Mouse (Mus musculus): ENCODE results near the gene Dixdc1. TPM values are rescaled to one million over a fixed set of nuclear protein-coding genes. Genes with fewer than 3 reads are reported as not detected.

Gene Dixdc1
- not detected in 4 replicates for total RNA-seq (2023; ENCODE audit: inconsistent age)

DNA sequence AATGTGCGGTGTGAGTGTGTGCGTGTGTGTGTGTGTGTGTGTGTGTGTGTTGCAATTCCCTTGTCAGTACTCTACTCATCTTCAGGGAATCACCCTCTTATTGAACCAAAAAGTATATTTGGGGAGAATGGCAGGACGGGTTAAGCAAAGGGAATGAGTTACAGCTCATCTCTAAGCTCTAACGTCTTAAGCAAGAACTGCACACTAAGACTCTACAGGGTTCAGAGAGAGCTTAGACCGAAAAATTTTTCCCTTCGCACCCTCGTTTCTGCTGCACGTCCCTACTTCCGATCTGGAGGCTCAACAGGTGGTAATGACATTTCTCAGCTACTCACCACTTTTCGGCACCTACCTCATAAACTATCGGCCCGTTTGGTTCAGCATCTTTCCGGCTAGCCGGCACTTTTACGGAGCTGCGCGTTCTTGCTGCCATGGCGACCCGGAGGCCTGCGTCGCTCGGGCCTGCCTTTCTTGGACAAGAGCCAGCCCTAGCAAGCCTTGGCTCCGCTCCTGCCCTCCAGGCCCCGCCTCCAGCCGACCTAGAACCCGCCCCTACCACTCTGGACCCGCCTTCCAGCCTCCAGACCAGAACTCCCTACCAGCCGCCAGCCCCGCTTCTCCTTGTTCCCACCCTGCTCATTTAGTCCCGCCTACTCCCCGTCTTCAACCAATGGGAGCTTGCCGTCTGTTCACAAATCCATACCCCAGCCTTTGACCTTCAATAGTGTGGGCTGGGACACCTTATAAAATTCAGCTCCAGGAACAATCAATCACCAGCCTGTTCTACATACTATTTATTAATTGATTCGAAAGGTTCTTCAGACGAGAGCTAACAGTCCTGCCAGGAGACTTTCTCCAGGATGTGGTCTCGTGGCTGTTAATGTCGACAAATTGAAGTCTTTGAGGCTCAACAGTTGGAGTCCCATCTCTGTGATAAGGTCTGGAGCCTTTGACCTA, at the start of gene Dixdc1:
Gene Dixdc1 (minus strand): TSS at position 604 of the 957 bp plus-strand sequence.

DNA sequence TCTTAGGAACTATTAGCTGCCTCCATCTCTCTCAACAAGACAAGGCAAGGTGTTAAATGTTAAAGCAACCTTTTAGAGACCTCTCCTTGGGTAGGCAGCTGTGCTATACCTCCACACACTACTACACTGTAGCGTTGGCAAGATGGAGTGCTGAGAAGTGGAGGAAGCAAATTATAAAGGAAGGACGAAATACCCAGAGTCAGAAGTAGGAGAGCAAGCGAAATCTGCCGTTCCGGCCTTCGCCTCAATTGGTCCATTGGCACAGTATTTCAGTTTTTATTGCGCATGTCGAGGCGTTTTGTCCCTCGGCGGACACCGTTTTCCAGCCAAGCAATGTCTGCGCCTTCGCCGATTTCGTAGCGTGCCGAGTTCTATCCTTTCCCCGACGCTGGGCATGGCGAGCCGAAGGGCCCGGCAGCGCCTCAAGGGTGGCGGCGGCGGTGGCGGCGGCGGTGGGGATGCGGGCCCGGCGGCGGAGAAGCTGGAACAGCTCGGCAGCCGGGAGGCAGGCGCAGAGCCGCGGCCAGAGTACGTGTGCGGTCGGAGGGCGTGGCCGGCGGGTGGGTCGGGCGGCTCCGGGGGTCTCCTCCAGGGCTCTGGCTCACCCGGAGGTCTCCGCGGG, 35.8 kb upstream of the Dixdc1 start, which contains the start of the genes Alg9 and 1110032A03Rik:
Gene Alg9 (plus strand): TSS at position 29 of the 622 bp plus-strand sequence.
Gene 1110032A03Rik (minus strand): TSS at position 530 of the 622 bp plus-strand sequence.

DNA sequence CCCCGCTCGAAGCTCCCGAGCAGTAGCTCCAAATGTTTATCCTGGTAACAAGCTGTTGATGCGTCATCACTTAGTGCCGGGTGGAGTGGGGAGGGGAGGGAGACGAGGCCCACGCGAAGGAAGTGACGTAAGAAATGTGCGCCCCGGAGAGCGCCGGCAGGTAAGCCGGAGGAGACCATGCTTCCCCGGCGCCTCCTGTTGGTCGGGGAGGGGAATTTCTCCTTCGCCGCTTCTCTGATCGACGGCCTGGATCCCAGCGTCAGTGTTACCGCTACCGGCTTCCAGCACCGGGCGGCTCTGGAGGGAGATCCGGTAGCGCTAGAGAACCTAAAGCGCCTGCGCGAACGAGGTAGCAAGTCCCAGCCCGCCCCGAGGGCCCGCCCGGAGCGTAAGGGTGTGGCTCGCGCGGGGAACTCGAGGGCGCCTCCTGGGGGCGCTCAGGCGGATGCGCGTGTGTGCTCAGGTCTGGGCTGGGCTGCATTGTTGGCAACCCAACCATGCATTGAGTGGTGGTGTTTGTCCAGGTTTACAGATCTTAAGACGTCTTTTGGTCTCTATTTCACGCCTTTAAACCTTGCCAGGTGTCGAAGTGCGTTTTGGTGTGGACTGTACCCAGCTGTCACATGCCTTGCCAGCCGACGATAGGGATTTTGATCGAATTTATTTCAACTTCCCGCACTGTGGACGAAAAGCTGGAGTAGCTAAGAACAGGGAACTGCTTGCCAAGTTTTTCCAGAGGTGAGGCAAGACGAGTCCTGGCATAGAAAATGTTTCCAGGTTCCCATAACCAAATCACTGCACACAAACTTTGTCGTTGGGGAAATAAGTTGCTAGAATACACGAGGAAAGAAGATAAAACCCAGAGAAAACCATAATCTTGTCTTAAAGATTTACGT, 29.0 kb upstream of the Dixdc1 start, which contains the start of gene Fdxacb1:
Gene Fdxacb1 (plus strand): TSS at position 130 of the 896 bp plus-strand sequence.

DNA sequence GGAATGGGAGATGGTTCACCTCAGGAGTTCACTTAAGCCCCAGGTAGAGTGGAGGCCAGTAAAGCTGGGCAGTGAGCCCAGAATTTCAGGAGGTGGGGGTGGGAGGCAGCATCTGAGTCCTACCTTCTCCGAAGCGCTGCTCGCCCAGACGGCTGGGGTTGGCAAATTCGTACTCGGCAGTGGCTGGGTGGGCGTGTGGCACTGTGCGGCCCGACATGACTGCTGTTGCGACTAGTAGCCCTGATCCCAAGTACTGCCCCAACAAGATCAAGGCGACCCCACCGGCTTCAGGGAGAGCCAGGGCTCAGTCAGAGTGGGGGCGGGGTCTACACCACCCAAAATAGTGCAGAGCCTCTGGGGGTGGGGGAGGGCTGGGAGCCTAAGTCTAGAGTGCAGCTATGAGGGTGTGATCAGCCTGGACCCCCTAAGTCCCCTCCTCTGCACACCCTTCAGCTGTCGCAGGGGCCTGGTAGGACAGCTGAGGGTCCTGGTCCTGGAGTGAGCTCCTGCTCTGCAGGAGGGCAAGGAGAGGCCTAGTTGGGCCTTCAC, 12.8 kb upstream of the Dixdc1 start, which contains the start of gene Hspb2:
Gene Hspb2 (minus strand): TSS at position 301 of the 549 bp plus-strand sequence.

DNA sequence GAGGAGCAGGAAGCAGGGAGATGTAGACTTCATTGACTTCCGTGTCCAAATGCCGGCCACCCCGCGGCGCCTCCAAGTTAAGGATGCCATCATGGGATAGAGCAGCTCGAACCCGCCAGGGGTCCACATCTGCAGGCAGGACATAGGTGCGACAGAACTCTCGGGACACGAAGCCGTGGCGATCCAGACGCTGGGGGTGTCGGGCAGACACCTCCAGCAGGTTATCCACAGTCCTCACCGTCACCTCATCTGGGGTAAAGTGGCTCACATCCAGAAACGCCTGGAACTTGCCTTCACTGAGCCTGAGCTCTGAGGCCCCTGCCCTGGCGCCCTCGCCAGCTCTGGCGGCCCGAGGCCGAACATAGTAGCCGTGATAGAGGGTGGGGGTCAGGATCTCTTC, 12.0 kb upstream of the Dixdc1 start, which contains the start of gene Cryab:
Gene Cryab (plus strand): TSS at position 3 of the 400 bp plus-strand sequence.

DNA sequence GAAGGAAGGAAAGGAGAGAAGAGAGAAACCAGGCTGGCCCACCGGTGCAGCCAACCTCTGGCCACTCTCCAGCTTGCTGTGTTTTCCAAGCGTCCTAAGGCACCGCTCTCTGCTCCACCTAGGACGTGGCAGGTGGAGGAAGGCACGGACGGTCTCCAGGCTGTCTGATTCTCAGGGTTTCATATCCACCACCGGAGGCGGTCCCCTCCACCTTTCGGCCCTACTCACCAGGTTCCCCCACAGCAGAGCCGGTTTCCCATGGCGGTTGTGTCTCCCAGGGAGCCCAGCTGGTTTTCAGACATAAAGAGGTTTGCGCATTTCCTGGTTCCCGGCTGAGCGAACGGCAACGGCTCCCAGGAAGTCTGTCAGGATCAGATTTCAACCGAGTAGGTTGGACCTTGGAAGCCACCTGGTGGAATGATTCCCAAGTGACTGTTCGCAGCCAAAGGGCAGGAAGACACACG, 6.9 kb upstream of the Dixdc1 start, which contains the start of gene 2310030G06Rik:
Gene 2310030G06Rik (minus strand): TSS at position 323 of the 464 bp plus-strand sequence.

DNA sequence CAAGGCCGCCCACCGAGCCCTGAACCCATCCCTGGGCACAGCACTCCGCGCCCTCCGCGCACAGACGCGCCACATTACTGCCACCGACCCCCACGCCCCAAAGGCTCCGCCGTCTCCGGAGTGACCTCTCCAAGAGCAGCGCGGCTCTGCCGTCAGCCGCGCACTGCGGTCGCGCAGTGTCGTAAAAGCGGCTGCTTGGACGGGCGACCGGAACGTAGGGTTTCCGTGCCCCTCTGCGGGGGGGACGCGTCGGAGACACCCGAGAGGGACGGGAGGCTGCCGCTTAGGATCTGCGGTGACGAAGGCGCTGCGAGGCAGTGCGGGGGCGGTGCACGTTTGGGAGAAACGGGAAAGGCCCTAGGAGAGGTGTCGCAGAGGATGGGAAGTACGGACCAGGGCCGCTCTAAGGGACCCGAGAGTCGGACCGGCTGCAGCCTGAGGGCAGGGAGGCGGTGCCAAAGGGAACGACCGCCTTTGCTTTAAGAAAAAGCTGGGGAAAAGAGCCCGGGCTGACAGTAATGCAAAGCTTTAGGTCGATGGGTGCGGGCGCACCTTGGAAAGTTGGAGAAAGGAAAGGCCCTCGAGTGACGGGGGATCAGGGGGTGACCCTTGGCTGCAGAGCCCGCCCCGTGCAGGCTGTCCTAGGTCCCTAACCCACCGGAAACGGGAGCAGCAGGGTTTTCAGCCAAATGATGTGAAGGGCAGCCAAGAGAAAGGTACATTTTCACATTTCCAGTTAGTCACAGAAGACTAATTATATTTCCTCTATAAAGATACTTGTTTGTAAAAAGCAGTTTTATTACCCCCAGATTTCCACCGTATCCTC, 79.7 kb downstream of the Dixdc1 start, which contains the start of gene Dlat:
Gene Dlat (minus strand): TSS at position 389 of the 826 bp plus-strand sequence.

DNA sequence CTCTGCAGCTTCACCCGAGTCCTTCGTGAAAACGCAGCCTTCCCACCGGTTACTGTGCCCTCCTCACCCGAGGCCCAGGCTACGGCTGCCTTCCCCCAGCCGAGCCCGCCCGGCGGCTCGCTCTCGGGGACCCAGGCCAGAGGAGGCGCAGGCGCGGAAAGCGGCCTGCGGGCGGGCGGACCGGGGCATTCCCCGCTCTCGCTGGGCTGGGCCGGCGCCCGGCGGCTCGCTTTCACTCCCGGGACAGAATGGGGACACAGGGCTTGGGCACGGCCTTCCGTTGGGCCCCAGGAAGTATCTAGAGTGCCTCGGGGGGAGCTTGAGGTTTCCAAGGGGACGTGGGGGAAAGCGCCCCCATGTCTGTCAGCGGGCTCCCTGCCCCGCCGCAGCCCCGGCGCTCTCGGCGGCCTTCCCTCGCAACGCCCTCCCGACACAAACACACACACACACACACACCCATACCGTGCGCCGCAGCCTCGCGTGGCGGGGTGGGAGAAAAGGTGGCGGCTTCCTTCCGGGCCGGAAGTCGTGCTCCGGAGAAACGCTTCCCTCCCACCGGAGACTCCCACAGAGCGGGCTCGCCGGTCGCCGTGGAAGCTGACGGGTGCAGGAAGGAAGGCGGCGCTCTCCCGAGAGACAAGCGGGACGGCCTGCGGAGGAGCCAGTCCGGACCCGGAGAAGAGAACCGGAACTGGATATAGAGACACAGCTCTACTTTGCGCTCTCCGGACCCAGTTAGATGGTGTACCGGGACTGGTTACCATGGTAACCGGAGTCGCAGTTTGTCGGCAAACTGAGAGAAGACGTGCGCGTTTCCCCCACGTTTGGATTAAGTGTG, 122.3 kb downstream of the Dixdc1 start, which contains the start of the genes Pih1d2 and Nkapd1:
Gene Pih1d2 (plus strand): TSS at position 556 of the 838 bp plus-strand sequence.
Gene Nkapd1 (minus strand): TSS at position 699 of the 838 bp plus-strand sequence.

Other genes with a start within 250 kb of the Dixdc1 start
- not detected in 4 replicates for gene Plet1, start 245.0 kb downstream of the Dixdc1 start, total RNA-seq (2023; ENCODE audit: inconsistent age)
- gene Pts, start 210.8 kb downstream of the Dixdc1 start, total RNA-seq (2023; ENCODE audit: inconsistent age) = 58.5 to 68.5 TPM (median 61.2 TPM) in 4 replicates
- 16.3 to 23.4 TPM (median 21.1 TPM) in 4 replicates for gene Il18, start 184.7 kb downstream of the Dixdc1 start, total RNA-seq (2023; ENCODE audit: inconsistent age)
- gene Bco2, start 184.3 kb downstream of the Dixdc1 start, total RNA-seq (2023; ENCODE audit: inconsistent age) = 2.4 to 3.7 TPM (median 3.3 TPM) in 4 replicates
- gene Tex12, start 178.2 kb downstream of the Dixdc1 start, total RNA-seq (2023; ENCODE audit: inconsistent age) = not detected in 4 replicates
- 51.3 to 59.6 TPM (median 55.6 TPM) in 4 replicates for gene Sdhd, start 135.7 kb downstream of the Dixdc1 start, total RNA-seq (2023; ENCODE audit: inconsistent age)
- 52.2 to 55.4 TPM (median 53.6 TPM) in 4 replicates for gene Timm8b, start 135.6 kb downstream of the Dixdc1 start, total RNA-seq (2023; ENCODE audit: inconsistent age)
- 0.78 to 2.2 TPM in 2 of 4 replicates, not detected in the others for gene Pih1d2, start 122.2 kb downstream of the Dixdc1 start, total RNA-seq (2023; ENCODE audit: inconsistent age)
- 27.3 to 32.1 TPM (median 29.3 TPM) in 4 replicates for gene Nkapd1, start 122.1 kb downstream of the Dixdc1 start, total RNA-seq (2023; ENCODE audit: inconsistent age)
- gene Dlat, start 79.7 kb downstream of the Dixdc1 start, total RNA-seq (2023; ENCODE audit: inconsistent age) = 22.5 to 35.4 TPM (median 31.0 TPM) in 4 replicates
- gene 2310030G06Rik, start 7.0 kb upstream of the Dixdc1 start, total RNA-seq (2023; ENCODE audit: inconsistent age) = not detected in 4 replicates
- not detected in 4 replicates for gene Cryab, start 11.8 kb upstream of the Dixdc1 start, total RNA-seq (2023; ENCODE audit: inconsistent age)
- not detected in 4 replicates for gene Hspb2, start 12.8 kb upstream of the Dixdc1 start, total RNA-seq (2023; ENCODE audit: inconsistent age)
- gene Fdxacb1, start 28.7 kb upstream of the Dixdc1 start, total RNA-seq (2023; ENCODE audit: inconsistent age) = 14.8 to 23.6 TPM (median 16.3 TPM) in 4 replicates
- 25.1 to 27.8 TPM (median 26.5 TPM) in 4 replicates for gene Alg9, start 35.5 kb upstream of the Dixdc1 start, total RNA-seq (2023; ENCODE audit: inconsistent age)
- 21.2 to 30.0 TPM (median 25.0 TPM) in 4 replicates for gene 1110032A03Rik, start 36.0 kb upstream of the Dixdc1 start, total RNA-seq (2023; ENCODE audit: inconsistent age)
- 40.3 to 50.9 TPM (median 46.0 TPM) in 4 replicates for gene Ppp2r1b, start 105.8 kb upstream of the Dixdc1 start, total RNA-seq (2023; ENCODE audit: inconsistent age)